Mouse (Mus musculus) midbrain, postnatal 0 days (tissue): ENCODE measurements around the gene Vps8. TPM values are rescaled to one million over a fixed set of nuclear protein-coding genes. Genes with fewer than 3 reads are reported as not detected.

ENCODE experiments used
- ATAC-seq: fragments of 200-750 bp; cut with Nextera tagmentation; 2 replicates; pipeline ENCODE4 v1.8.0; 2017; ENCODE audit warnings: moderate number of reproducible peaks, mild to moderate bottlenecking, moderate TSS enrichment, moderate library complexity; ENCODE audit not compliant: low FRiP score
- DNase-seq: peaks from one replicate; pipeline ENCODE4 v3.0.0-alpha.2; 2015; ENCODE audit warnings: low spot score
- H3K27ac ChIP-seq: fragments of 300-500 bp; sonication (generic); 2 replicates; pipeline ENCODE4 v1.5.1; 2014; ENCODE audit warnings: low read depth, mild to moderate bottlenecking, low read length, mixed read lengths
- H3K27me3 ChIP-seq: fragments of 300-500 bp; sonication (generic); 2 replicates; pipeline ENCODE4 v1.6.1; 2014; ENCODE audit warnings: low read length, control low read depth, mixed read lengths; ENCODE audit not compliant: insufficient read depth
- H3K36me3 ChIP-seq: fragments of 300-500 bp; sonication (generic); 2 replicates; pipeline ENCODE4 v1.6.1; 2014; ENCODE audit warnings: low read length, control low read depth, mixed read lengths; ENCODE audit not compliant: insufficient read depth
- H3K4me1 ChIP-seq: fragments of 300-500 bp; sonication (generic); 2 replicates; pipeline ENCODE4 v1.6.1; 2014; ENCODE audit warnings: mild to moderate bottlenecking, control low read depth, antibody characterized with exemption, low read length, mixed read lengths; ENCODE audit not compliant: insufficient read depth
- H3K4me2 ChIP-seq: fragments of 300-500 bp; sonication (generic); 2 replicates; pipeline ENCODE4 v1.6.1; 2014; ENCODE audit warnings: low read depth, mild to moderate bottlenecking, low read length, mixed read lengths; ENCODE audit not compliant: poor library complexity, severe bottlenecking
- H3K4me3 ChIP-seq: fragments of 300-500 bp; sonication (generic); 2 replicates; pipeline ENCODE4 v1.5.1; 2014; ENCODE audit warnings: low read depth, mild to moderate bottlenecking, low read length, moderate library complexity
- H3K9ac ChIP-seq: fragments of 300-500 bp; sonication (generic); replicated peaks from 2 replicates; pipeline ENCODE4 v1.6.1; 2014; ENCODE audit warnings: mild to moderate bottlenecking, low read length, moderate library complexity, mixed read lengths; ENCODE audit not compliant: poor library complexity, severe bottlenecking
- H3K9me3 ChIP-seq: fragments of 300-500 bp; sonication (generic); 2 replicates; pipeline ENCODE4 v1.6.1; 2016; ENCODE audit warnings: low read length, control low read depth
- CTCF ChIP-seq: IDR thresholded peaks from 2 replicates; pipeline ENCODE4 v1.5.1; 2016; ENCODE audit warnings: antibody characterized with exemption, mild to moderate bottlenecking
- WGBS: fragments of 180-500 bp; shearing (Covaris S2); extraction: QIAGEN DNeasy Blood & Tissue Kit; methylation state at CpG from one replicate; pipeline ENCODE4 v1.1.7; 2014; 5-methylcytosine and 5-hydroxymethylcytosine counted together
- polyA plus RNA-seq: library from polyadenylated mRNA; unstranded; fragments of >200 nt; fragmentation: Nextera tagmentation; extraction: Ambion mirVana; gene quantifications from 2 replicates; pipeline ENCODE4 v1.2.1, GENCODE M21; 2015
- total RNA-seq: library from RNA; depleted of rRNA; stranded (reverse); fragments of >200 nt; gene quantifications from 2 replicates; pipeline ENCODE4 v1.2.3, GENCODE M21; 2014

The Vps8 gene
- total and polyA plus RNA-seq, 2 experiments from 2014 or later = 26.0 to 35.2 TPM

GRCm38 (mm10) chr16:21628061-21628591 lies 205.2 kb downstream of the Vps8 start:
- ATAC-seq (peak; percentile 60; the same call in 1 of the 2 replicates), DNase-seq (peak; percentile 56)
- Histone ChIP-seq H3K4me1 (no peaks in the 10 kb centered on the region), H3K9me3 (no peaks in the 10 kb centered on the region), H3K4me2 (no peak overlapping the region), H3K27ac (0 out of 2 replicates have a peak overlapping the region, but pooled peaks have one; percentile 43), H3K27me3 (no peaks in the 10 kb centered on the region), H3K4me3 (no peak overlapping the region), H3K9ac (no peak overlapping the region), H3K36me3 (no peaks in the 10 kb centered on the region)
- WGBS = 33% methylated on average over 13 of the region's 13 CpGs
- TF ChIP-seq CTCF = no peak

GRCm38 (mm10) chr16:21630614-21631013 lies 207.7 kb downstream of the Vps8 start:
- 91% methylated on average over 4 of the region's 4 CpGs for WGBS
- TF ChIP-seq CTCF = no peak
- Histone ChIP-seq H3K4me3 (no peak overlapping the region), H3K4me2 (no peak overlapping the region), H3K4me1 (no peaks in the 10 kb centered on the region), H3K36me3 (no peaks in the 10 kb centered on the region), H3K27ac (no peak overlapping the region), H3K9me3 (no peaks in the 10 kb centered on the region), H3K9ac (no peak overlapping the region), H3K27me3 (no peaks in the 10 kb centered on the region)
- ATAC-seq (no peak), DNase-seq (no peak)

DNA sequence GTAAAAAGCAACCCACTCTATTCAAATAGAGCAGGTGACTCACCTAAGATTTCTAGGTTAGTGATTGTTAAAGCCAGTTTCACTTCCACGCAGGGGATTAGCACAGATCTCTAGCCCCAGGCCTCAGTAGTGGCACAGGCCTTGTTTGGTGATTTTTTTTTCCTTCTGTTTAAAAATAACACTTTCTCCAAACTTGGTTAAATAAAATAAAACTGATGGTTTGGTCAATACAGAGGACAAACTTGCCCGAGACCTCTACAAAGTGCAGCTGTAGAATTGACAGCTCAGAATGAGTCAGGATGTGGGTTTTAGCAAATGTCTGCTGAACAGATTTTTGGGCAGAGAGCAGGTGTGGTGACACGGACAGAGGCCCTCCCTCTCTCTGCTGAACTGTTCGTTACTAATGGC lies 208.9 kb downstream of the Vps8 start:
- H3K9me3 ChIP-seq = no peaks in the 10 kb centered on the region
- no peak overlapping the region for H3K4me2 ChIP-seq
- no peaks in the 10 kb centered on the region for H3K36me3 ChIP-seq
- DNase-seq (no peak), ATAC-seq (no peak)
- no peak overlapping the region for H3K27ac ChIP-seq
- TF ChIP-seq CTCF = no peak
- H3K27me3 ChIP-seq = no peaks in the 10 kb centered on the region
- H3K4me1 ChIP-seq = no peaks in the 10 kb centered on the region
- no peak overlapping the region for H3K9ac ChIP-seq
- no peak overlapping the region for H3K4me3 ChIP-seq
- WGBS = 79% methylated on average over 4 of the region's 4 CpGs

DNA sequence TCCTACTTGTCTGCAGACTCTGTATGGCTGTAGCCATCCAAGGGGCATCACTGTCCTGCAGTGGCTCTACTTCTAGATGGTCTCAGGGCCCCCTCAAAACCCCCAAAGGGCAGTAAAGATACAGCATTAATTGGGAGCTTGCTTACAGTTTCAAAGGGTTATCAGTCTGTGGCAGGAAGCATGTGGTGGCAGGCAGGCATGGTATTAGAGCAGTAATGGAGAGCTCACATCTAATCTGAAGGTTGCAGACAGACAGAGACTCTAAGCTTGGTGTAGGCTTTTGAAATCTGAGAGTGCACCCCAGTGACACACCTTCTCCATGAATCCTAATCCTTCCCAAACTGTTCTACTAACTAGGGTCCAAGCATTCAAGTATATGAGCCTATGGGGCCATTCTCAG lies 211.5 kb downstream of the Vps8 start:
- Histone ChIP-seq H3K9ac (no peak overlapping the region), H3K36me3 (no peaks in the 10 kb centered on the region), H3K27ac (no peak overlapping the region), H3K4me1 (no peaks in the 10 kb centered on the region), H3K4me3 (no peak overlapping the region), H3K4me2 (no peak overlapping the region), H3K27me3 (no peaks in the 10 kb centered on the region), H3K9me3 (no peaks in the 10 kb centered on the region)
- DNase-seq (no peak), ATAC-seq (no peak)
- no peak for TF ChIP-seq CTCF

GRCm38 (mm10) chr16:21636156-21636853 lies 213.4 kb downstream of the Vps8 start:
- no peak overlapping the region for H3K4me3 ChIP-seq
- no peak overlapping the region for H3K4me2 ChIP-seq
- no peak overlapping the region for H3K27ac ChIP-seq
- no peak for TF ChIP-seq CTCF
- DNase-seq (no peak), ATAC-seq (no peak)
- no peaks in the 10 kb centered on the region for H3K27me3 ChIP-seq
- no peaks in the 10 kb centered on the region for H3K4me1 ChIP-seq
- H3K9me3 ChIP-seq = no peaks in the 10 kb centered on the region
- 90% methylated on average over 5 of the region's 5 CpGs for WGBS
- peaks cover 2% of the 10 kb centered on the region; the same call in 1 of the 2 replicates for H3K36me3 ChIP-seq
- H3K9ac ChIP-seq = no peak overlapping the region

GRCm38 (mm10) chr16:21637201-21637819 lies 214.4 kb downstream of the Vps8 start:
- no peak for TF ChIP-seq CTCF

More at GRCm38 (mm10) chr16:21637201-21637819, 214.4 kb downstream of the Vps8 start:
- no peak for ATAC-seq
- Histone ChIP-seq H3K27me3 (no peaks in the 10 kb centered on the region), H3K36me3 (peaks cover 5% of the 10 kb centered on the region; the same call in 1 of the 2 replicates), H3K9ac (no peak overlapping the region), H3K4me1 (no peaks in the 10 kb centered on the region), H3K9me3 (no peaks in the 10 kb centered on the region), H3K27ac (no peak overlapping the region), H3K4me3 (no peak overlapping the region), H3K4me2 (no peak overlapping the region)
- WGBS = 90% methylated on average over 11 of the region's 11 CpGs
- DNase-seq = no peak
